Mouse (Mus musculus) midbrain, embryonic 14.5 days (tissue): Measurements from ENCODE around the gene Plcb1. TPM values are rescaled to one million over a fixed set of nuclear protein-coding genes. Genes with fewer than 3 reads are reported as not detected.

ENCODE experiments used
- ATAC-seq: fragments of 200-750 bp; cut with Nextera tagmentation; 2 replicates; pipeline ENCODE4 v1.8.0; 2017; ENCODE audit warnings: moderate number of reproducible peaks, moderate library complexity; ENCODE audit not compliant: low FRiP score, low TSS enrichment
- DNase-seq: peaks from one replicate; pipeline ENCODE4 v3.0.0-alpha.2; 2015
- H3K27ac ChIP-seq: fragments of 300-500 bp; sonication (generic); replicated peaks from 2 replicates; pipeline ENCODE4 v1.5.1; 2014; ENCODE audit warnings: mild to moderate bottlenecking, low read depth, low read length, moderate library complexity
- H3K27me3 ChIP-seq: fragments of 300-500 bp; sonication (generic); 2 replicates; pipeline ENCODE4 v1.6.1; 2014; ENCODE audit warnings: low read length, control low read depth, mixed read lengths; ENCODE audit not compliant: control insufficient read depth, insufficient read depth
- H3K36me3 ChIP-seq: fragments of 300-500 bp; sonication (generic); 2 replicates; pipeline ENCODE4 v1.6.1; 2014; ENCODE audit warnings: low read length, control low read depth; ENCODE audit not compliant: control insufficient read depth, insufficient read depth
- H3K4me1 ChIP-seq: fragments of 300-500 bp; sonication (generic); 2 replicates; pipeline ENCODE4 v1.6.1; 2014; ENCODE audit warnings: mild to moderate bottlenecking, antibody characterized with exemption, low read length, control low read depth; ENCODE audit not compliant: control insufficient read depth, insufficient read depth
- H3K4me2 ChIP-seq: fragments of 300-500 bp; sonication (generic); 2 replicates; pipeline ENCODE4 v1.6.1; 2014; ENCODE audit warnings: mild to moderate bottlenecking, low read length, moderate library complexity
- H3K4me3 ChIP-seq: fragments of 300-500 bp; sonication (generic); replicated peaks from 2 replicates; pipeline ENCODE4 v1.5.1; 2014; ENCODE audit warnings: low read depth, low read length
- H3K9ac ChIP-seq: fragments of 300-500 bp; sonication (generic); replicated peaks from 2 replicates; pipeline ENCODE4 v1.6.1; 2014; ENCODE audit warnings: mild to moderate bottlenecking, low read length, moderate library complexity
- H3K9me3 ChIP-seq: fragments of 300-500 bp; sonication (generic); 2 replicates; pipeline ENCODE4 v1.6.1; 2016; ENCODE audit warnings: low read length, control low read depth, mixed read lengths; ENCODE audit not compliant: control insufficient read depth
- WGBS: fragments of 180-500 bp; shearing (Covaris S2); extraction: QIAGEN DNeasy Blood & Tissue Kit; methylation state at CpG from one replicate; pipeline ENCODE4 v1.1.7; 2014; 5-methylcytosine and 5-hydroxymethylcytosine counted together
- polyA plus RNA-seq: library from polyadenylated mRNA; unstranded; fragments of >200 nt; fragmentation: Nextera tagmentation; extraction: Ambion mirVana; gene quantifications from 2 replicates; pipeline ENCODE4 v1.2.1, GENCODE M21; 2014

Gene Plcb1
- polyA plus RNA-seq, 1 experiment from 2014 or later: 30.7 TPM

- no peaks in the 10 kb centered on the region for H3K36me3 ChIP-seq
- H3K27ac ChIP-seq: no peak overlapping the region
- no peak for ATAC-seq
- peaks cover 8% of the 10 kb centered on the region; the same call in 1 of the 2 replicates for H3K4me1 ChIP-seq
- H3K4me2 ChIP-seq: no peak overlapping the region
- no peak for DNase-seq
- no peaks in the 10 kb centered on the region for H3K9me3 ChIP-seq
- H3K27me3 ChIP-seq: 0 out of 2 replicates have a peak, but pooled peaks cover 4% of the 10 kb centered on the region
- no peak overlapping the region for H3K9ac ChIP-seq
- WGBS: 74% methylated on average over 4 of the region's 4 CpGs
- H3K4me3 ChIP-seq: no peak overlapping the region
Observed at GRCm38 (mm10) chr2:134930961-134931360, 145.1 kb downstream of the Plcb1 start.

GRCm38 (mm10) chr2:134931756-134932421 lies 146.0 kb downstream of the Plcb1 start:
- no peaks in the 10 kb centered on the region for H3K36me3 ChIP-seq
- DNase-seq (no peak), ATAC-seq (no peak)
- WGBS: 76% methylated on average over 5 of the region's 5 CpGs
- no peak overlapping the region for H3K9ac ChIP-seq
- H3K27me3 ChIP-seq: 0 out of 2 replicates have a peak, but pooled peaks cover 4% of the 10 kb centered on the region
- no peaks in the 10 kb centered on the region for H3K9me3 ChIP-seq
- no peak overlapping the region for H3K4me2 ChIP-seq
- no peak overlapping the region for H3K4me3 ChIP-seq
- H3K27ac ChIP-seq: no peak overlapping the region
- peaks cover 8% of the 10 kb centered on the region; the same call in 1 of the 2 replicates for H3K4me1 ChIP-seq

- H3K27ac ChIP-seq: no peak overlapping the region
- no peaks in the 10 kb centered on the region for H3K9me3 ChIP-seq
- no peaks in the 10 kb centered on the region for H3K36me3 ChIP-seq
- H3K9ac ChIP-seq: no peak overlapping the region
- H3K27me3 ChIP-seq: 0 out of 2 replicates have a peak, but pooled peaks cover 4% of the 10 kb centered on the region
- WGBS: 85% methylated on average over 2 of the region's 2 CpGs
- DNase-seq: no peak
- no peak for ATAC-seq
- H3K4me3 ChIP-seq: no peak overlapping the region
- H3K4me1 ChIP-seq: no peaks in the 10 kb centered on the region
- H3K4me2 ChIP-seq: no peak overlapping the region
Observed at GRCm38 (mm10) chr2:134935469-134935868, 149.6 kb downstream of the Plcb1 start.

GRCm38 (mm10) chr2:134935970-134936649 lies 150.2 kb downstream of the Plcb1 start:
- Histone ChIP-seq H3K4me2 (no peak overlapping the region), H3K9me3 (no peaks in the 10 kb centered on the region), H3K4me3 (no peak overlapping the region), H3K36me3 (no peaks in the 10 kb centered on the region), H3K9ac (no peak overlapping the region), H3K4me1 (no peaks in the 10 kb centered on the region), H3K27ac (no peak overlapping the region), H3K27me3 (0 out of 2 replicates have a peak, but pooled peaks cover 4% of the 10 kb centered on the region)
- no peak for DNase-seq
- no peak for ATAC-seq
- WGBS: 91% methylated on average over 6 of the region's 6 CpGs

GRCm38 (mm10) chr2:134937666-134938065 lies 151.8 kb downstream of the Plcb1 start:
- DNase-seq: no peak
- H3K9me3 ChIP-seq: no peaks in the 10 kb centered on the region
- WGBS: 53% methylated on average over 1 of the region's 1 CpGs

GRCm38 (mm10) chr2:134942039-134942438 lies 156.2 kb downstream of the Plcb1 start:
- no peaks in the 10 kb centered on the region for H3K9me3 ChIP-seq
- H3K4me3 ChIP-seq: no peak overlapping the region
- no peaks in the 10 kb centered on the region for H3K27me3 ChIP-seq
- H3K9ac ChIP-seq: no peak overlapping the region
- DNase-seq (no peak), ATAC-seq (no peak)
- no peaks in the 10 kb centered on the region for H3K4me1 ChIP-seq
- no peaks in the 10 kb centered on the region for H3K36me3 ChIP-seq
- no peak overlapping the region for H3K27ac ChIP-seq
- H3K4me2 ChIP-seq: no peak overlapping the region
- WGBS: 83% methylated on average over 4 of the region's 4 CpGs

More at GRCm38 (mm10) chr2:134937666-134938065, 151.8 kb downstream of the Plcb1 start:
- Histone ChIP-seq H3K27me3 (no peaks in the 10 kb centered on the region), H3K4me2 (no peak overlapping the region), H3K4me3 (no peak overlapping the region), H3K4me1 (no peaks in the 10 kb centered on the region), H3K9ac (no peak overlapping the region), H3K27ac (no peak overlapping the region), H3K36me3 (no peaks in the 10 kb centered on the region)
- ATAC-seq: no peak

GRCm38 (mm10) chr2:134942919-134943318 lies 157.1 kb downstream of the Plcb1 start:
- 0% methylated on average over 2 of the region's 2 CpGs for WGBS
- no peaks in the 10 kb centered on the region for H3K9me3 ChIP-seq
- DNase-seq (no peak), ATAC-seq (no peak)
- no peaks in the 10 kb centered on the region for H3K36me3 ChIP-seq
- H3K4me2 ChIP-seq: no peak overlapping the region
- H3K9ac ChIP-seq: no peak overlapping the region
- no peaks in the 10 kb centered on the region for H3K27me3 ChIP-seq
- no peak overlapping the region for H3K4me3 ChIP-seq
- H3K4me1 ChIP-seq: no peaks in the 10 kb centered on the region
- H3K27ac ChIP-seq: no peak overlapping the region

- ATAC-seq (no peak), DNase-seq (no peak)
- no peaks in the 10 kb centered on the region for H3K4me1 ChIP-seq
- H3K9ac ChIP-seq: no peak overlapping the region
- H3K4me2 ChIP-seq: no peak overlapping the region
- H3K4me3 ChIP-seq: no peak overlapping the region
- 77% methylated on average over 8 of the region's 8 CpGs for WGBS
- H3K9me3 ChIP-seq: no peaks in the 10 kb centered on the region
- no peak overlapping the region for H3K27ac ChIP-seq
- no peaks in the 10 kb centered on the region for H3K36me3 ChIP-seq
- no peaks in the 10 kb centered on the region for H3K27me3 ChIP-seq
Observed at GRCm38 (mm10) chr2:134946331-134946730, 160.5 kb downstream of the Plcb1 start.

GRCm38 (mm10) chr2:134946911-134947310 lies 161.0 kb downstream of the Plcb1 start:
- WGBS: 89% methylated on average over 1 of the region's 1 CpGs
- no peak overlapping the region for H3K4me3 ChIP-seq
- no peak overlapping the region for H3K27ac ChIP-seq
- ATAC-seq (no peak), DNase-seq (no peak)
- no peak overlapping the region for H3K9ac ChIP-seq
- no peaks in the 10 kb centered on the region for H3K4me1 ChIP-seq
- H3K9me3 ChIP-seq: no peaks in the 10 kb centered on the region
- no peak overlapping the region for H3K4me2 ChIP-seq
- no peaks in the 10 kb centered on the region for H3K27me3 ChIP-seq
- no peaks in the 10 kb centered on the region for H3K36me3 ChIP-seq
